Mouse (Mus musculus) liver, adult (tissue): ENCODE measurements at regions not wholly inside any gene's neighbourhood (a gene's known extent, or its start where the extent isn't known, plus 50 kb on each side); places are given as distances from the start of the nearest gene placed in this dataset.

ENCODE experiments used
- GATA4 ChIP-seq: IDR thresholded peaks from 2 replicates; pipeline ENCODE4 v1.6.1; 2014; ENCODE audit warnings: mild to moderate bottlenecking, low read length; ENCODE audit not compliant: insufficient replicate concordance

GRCm38 (mm10) chr14:61774171-61774570 lies 166.9 kb downstream of the Kcnrg start:
- no peak for TF ChIP-seq GATA4

GRCm38 (mm10) chr14:61778618-61779017 lies 171.4 kb downstream of the Kcnrg start:
- no peak for TF ChIP-seq GATA4

DNA sequence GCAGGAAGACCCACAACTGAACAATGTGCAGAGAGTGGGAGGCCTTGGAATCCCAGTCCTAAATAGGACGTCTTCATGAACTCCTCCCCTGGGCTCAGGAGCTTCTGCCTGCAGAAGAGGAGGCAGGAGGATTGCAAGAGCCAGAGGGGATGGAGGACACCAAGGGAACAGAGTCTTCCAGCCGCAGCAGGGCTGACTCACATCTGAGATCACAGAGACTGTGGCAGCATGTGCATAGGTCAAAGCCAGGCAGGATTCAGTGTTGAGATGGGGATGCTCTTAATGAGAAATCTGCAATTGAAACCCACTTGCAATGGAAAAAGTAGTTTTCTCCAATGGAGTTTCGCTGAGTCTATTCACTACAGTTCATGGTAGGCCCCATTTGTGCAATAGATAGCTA lies 175.9 kb downstream of the Kcnrg start:
- TF ChIP-seq GATA4 = no peak

DNA sequence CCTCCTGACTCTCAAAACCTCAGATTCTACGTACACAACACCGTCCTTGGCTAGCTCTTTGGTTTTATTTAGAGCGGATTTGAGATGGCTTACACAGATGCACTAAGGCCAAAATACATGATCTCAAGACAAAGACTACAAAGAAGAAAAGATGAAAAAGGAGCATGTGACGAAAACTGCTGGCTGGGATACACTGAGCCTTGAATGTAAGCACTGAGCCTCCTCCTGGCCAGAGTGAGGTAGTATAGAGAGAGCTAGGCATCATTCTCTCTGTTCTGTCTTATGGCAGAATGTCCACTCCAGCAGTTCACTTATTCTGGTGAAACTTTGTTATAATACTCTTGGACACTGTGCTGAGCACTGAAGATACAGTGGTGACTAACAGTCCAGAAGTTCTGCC lies 177.4 kb downstream of the Kcnrg start:
- TF ChIP-seq GATA4 = no peak

GRCm38 (mm10) chr14:61786031-61786430 lies 178.8 kb downstream of the Kcnrg start:
- TF ChIP-seq GATA4 = no peak

GRCm38 (mm10) chr14:61787746-61788145 lies 180.5 kb downstream of the Kcnrg start:
- TF ChIP-seq GATA4 = no peak

DNA sequence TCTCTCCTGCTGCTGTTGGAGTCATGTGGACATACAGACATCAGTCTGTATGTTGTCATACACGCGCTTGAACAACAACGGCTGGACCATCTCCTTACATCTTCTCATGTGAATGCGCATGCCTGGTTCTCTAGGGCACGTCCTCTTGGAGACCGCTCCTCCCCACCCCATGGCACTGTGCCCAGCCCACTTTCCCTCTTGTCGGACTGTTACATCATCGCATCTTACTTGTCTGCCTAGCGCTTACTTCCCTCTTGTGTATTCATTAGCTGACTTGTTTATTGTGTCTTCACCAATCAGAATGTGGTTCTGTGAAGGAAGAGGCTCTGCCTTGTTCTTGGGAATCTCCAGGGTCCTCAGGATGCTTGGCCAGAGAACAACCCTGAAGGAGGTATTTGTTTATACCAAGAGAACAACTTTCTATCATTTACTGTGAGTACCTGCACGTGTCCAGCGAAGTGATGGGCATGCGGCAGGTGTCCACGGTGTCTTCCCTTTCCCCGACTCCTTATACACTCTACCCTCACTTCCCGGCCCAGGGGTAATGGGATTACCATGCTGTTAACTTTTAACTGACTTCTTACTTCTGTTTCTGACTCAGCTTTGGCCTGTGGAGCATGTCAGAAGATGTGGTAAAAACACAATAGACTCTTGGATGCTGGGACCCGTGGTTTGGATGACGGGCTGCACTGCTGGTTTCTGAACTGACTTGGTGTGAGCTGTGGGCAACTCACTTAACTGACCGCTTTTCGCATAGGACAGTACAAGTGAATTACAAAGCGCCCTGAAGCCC lies 181.9 kb downstream of the Kcnrg start:
- TF ChIP-seq GATA4 = no peak

- TF ChIP-seq GATA4 = no peak
Observed at GRCm38 (mm10) chr14:61795976-61796645, 188.9 kb downstream of the Kcnrg start.

GRCm38 (mm10) chr14:61796671-61797070 lies 189.4 kb downstream of the Kcnrg start:
- TF ChIP-seq GATA4 = no peak

- TF ChIP-seq GATA4 = no peak
Observed at GRCm38 (mm10) chr14:61803421-61803925, 196.2 kb downstream of the Kcnrg start.

DNA sequence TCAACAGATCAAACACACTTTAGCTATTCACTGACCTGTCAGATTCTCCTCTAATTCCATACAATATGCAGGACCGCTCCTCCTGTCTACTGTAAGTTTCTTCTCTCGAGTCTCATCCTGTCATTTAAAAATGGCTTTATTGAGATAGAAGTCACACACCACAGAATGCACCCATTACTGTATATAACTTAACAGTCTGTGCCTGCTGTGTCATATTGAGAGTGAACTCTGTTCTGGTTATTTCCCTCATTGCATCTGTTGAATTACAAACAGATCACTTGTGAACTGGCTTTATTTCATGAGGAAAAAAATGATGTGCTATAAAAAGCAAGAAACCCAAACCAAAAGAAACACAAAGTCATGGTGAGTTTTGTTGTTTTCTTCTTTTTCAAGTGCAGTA lies 198.2 kb downstream of the Kcnrg start:
- TF ChIP-seq GATA4 = no peak

DNA sequence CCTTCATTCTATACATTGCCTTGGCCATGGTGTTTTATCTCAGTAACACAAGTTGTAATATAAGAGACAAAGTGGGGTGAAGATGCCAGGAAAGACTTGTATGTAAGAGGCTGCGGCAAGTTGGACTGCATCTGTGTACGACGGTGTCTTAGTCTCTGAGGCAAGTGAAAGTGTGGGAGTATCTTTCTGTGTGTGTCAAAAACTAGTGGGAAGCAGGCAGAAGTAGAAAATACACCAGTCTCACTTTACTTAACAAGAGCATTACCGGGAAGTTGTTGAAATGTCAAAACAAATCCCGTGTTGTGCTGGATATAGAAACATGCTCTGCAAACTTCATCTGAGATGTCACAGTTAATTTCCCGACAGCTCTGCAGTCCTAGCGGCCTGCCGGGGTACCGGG lies 200.9 kb downstream of the Kcnrg start:
- TF ChIP-seq GATA4 = no peak

GRCm38 (mm10) chr14:61809716-61810437 lies 202.6 kb downstream of the Kcnrg start:
- TF ChIP-seq GATA4 = no peak

DNA sequence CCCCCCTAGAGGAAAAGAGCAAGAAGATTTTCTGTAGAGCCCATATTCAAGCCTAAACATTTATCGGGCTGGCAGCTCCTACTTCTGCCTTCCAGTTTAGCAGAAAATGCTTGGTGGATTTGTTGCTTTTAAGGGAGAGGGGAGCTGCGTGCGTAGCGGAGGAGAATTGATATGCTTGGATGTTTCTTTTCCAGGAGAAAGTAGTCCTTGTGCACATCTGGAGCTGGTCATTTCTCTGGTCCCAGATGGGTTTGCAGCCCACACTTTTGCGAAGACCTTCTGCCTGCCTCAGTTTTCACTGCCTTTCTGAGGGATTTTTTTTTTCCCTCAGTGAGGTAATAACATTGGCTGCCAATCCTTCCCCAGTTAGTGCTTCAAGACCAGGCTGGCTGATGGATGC lies 203.6 kb downstream of the Kcnrg start:
- no peak for TF ChIP-seq GATA4

GRCm38 (mm10) chr14:61817711-61818110 lies 210.5 kb downstream of the Kcnrg start:
- TF ChIP-seq GATA4 = no peak

DNA sequence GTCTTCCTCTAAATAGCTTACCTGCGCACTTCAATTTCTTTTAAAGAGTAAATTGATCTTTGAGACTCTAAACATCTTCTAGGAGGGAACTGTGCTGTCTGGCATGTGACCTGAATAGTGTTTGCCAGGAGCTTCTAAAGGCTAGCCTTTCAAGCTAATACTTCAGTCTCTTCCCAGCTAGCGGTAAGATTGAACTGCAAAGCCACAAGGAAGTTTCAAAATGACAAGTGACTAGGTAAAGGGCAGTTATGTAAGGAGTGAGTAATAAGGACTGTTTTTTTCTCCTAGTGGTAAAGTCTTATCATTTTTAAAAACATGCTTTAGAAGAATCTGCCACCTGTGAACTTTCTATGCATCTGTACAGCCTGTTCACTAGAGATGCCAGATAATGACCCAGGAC lies 211.1 kb downstream of the Kcnrg start:
- TF ChIP-seq GATA4 = no peak
